Mouse (Mus musculus) liver, embryonic 14.5 days (tissue): Measurements from ENCODE around the gene Mad1l1.

Experiments used
- CTCF ChIP-seq: IDR thresholded peaks from 2 replicates; pipeline ENCODE4 v1.5.1; 2016; ENCODE audit warnings: antibody characterized with exemption, low read depth, control low read depth
- EP300 ChIP-seq: IDR thresholded peaks from 2 replicates; pipeline ENCODE4 v1.6.1; 2016; ENCODE audit warnings: antibody characterized with exemption, low read depth

DNA sequence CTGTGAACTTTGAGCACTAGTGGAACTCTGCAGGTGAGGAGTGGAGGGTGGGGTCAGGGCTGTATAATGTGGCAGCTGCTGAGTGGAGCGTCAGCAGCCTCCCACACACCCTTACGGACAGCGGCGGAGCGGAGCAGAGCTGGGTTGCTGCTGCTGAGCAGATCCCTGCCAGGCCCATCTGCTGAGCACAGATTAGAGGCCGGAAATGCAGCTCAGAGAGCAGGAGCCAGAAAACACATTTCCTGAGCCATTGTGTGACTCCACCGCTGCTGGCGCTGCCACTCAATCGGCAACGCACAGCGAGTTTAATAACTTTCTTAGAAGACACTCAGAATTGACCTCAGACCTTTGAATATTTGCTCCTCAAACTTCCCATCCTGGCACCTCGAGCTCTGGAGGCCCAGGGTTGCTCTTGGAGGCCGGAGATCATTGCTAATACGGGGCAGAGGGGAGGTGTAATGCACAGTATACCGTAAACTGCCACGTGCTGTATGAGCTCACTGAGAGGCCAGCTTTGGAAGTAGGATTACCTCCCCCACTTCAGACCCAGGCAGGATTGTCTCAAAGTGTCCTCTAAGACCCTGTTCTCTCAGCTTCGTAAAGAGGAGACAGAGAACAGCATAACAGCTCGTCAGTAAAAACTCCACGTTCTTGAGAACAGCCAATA is 112.5 kb downstream of the Mad1l1 start:
- TF ChIP-seq CTCF = peak; percentile 40
- TF ChIP-seq EP300 = peak; percentile 78
